Mouse (Mus musculus) spleen, adult 12 weeks (tissue): ENCODE results near the gene Bcs1l.

ENCODE experiments used
- DNase-seq: peaks from one replicate; pipeline ENCODE4 v3.0.0; 2022; ENCODE audit warnings: low spot score

Bcs1l gene

DNA sequence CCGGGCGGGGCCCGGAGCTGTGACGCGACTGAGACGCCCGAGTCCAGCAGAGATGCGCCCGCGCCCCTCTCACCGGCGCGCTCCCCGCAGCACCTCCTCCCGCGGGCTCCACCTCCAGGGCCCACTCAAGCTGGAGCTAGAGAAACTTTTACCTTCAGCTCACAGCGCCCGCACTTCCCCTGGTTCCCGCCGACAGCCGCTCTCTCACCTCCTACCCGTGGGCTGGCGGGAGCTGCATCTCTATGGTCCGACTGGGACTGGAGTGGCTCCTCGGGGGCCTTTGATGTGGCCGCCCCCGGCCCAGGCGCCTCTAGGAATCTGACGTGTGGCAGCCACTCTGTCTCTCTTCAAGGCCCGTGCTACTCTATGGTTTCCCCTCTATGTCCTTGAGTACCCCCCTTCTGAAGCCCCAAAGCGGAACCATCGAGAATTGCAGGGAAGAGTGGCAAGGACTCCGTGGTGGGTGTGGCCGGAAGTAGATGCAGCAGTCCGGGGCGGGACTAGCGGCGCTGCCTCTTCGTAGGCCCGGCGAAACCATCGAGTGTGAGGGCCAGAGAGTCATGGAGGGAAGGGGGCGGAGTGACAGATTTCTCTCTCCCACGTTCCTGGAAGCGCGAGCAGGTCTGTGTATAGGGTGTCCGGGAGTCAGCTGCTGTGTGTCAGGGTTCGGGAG is at the start of gene Bcs1l, which contains the start of gene Zfp142:
TSS of gene Bcs1l (plus strand) at position 517 of the 673 bp plus-strand sequence.
TSS of gene Zfp142 (minus strand) at position 474 of the 673 bp plus-strand sequence.
- DNase-seq: peak; percentile 92

DNA sequence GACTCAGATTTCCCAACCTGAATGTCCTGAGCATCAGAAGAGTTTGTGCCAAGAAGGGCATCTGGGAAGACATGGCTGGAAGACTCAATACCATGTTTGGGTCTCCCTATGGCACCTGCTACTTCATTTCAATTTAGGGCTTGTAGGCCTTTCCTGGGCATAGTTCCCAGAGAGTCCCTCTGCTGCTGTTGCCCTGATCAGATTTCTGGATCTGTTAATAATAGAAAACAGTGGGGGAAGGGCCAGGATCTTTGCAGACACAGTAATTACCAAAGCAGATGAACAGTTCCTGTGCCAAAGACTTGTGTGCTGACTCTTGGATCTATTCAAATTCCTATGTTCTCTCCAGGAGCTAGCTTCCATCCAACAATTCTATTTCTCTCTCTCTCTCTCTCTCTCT is 49.4 kb upstream of the Bcs1l start:
- DNase-seq: no peak

DNA sequence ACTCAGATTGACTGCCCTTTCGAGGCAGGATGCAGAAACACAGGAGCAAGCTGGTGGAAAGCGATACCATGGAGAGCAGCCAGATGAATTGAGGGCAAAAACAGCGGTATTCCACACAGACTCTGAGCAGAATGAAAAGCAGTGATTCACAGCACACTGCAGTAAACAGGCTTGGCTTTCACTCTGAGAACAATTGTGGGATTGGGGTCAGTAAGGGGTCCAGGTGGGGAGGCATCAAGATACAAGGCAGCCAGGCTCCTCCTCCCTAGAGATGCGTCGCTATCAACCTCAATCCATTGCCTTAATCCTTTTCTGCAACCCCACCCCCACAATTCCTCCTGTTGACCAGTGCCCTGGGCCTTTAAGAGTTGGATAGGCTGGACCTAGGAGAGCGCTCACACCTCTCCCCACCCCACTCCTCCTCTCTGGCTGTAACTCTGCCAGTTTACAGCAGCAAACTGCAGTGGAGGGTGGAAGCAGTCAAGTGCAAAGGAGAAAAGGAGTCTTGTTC is 45.6 kb upstream of the Bcs1l start, which contains the start of gene Plcd4:
TSS of gene Plcd4 (plus strand) at position 438 of the 511 bp plus-strand sequence.
- DNase-seq: no peak

DNA sequence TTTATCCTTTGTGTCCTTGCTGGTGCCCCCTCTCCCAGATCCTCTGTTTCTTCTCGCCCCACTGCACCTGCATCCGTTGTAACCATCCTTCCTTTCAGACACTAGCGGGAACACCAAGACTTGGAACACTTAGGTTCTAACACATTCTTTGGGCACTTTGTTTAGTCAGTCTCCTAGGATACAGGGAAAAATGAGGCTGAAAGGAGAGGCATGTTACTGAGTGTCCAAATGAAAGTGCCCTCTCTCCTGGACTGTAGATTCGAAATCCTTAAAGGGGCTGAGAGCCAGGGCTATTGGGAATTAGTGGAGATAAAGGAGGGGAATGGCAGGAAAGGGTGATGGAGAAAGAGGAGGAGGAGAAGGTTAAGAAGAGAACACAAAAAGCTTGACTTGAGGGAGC is 43.9 kb upstream of the Bcs1l start, which contains the start of gene Usp37:
TSS of gene Usp37 (minus strand) at position 101 of the 400 bp plus-strand sequence.
- no peak for DNase-seq

DNA sequence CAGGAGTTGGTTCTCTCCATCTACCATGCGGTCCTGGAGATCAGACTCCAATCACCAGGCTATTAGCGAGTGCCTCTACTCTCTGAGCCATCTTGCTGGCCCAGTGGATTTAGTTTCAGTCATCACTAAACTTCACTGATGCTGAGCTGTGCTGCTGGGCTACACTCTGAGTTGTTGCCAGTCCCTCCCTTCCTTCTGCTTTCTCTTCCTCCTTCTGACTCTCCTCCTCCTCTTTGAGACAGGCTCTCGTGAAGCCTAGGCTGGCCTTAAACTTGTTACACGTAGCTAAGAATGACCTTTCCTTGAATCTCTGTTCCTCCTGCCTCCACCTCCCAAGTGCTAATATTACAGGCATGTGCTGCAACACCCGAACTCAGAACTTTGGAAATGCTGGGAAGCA is 29.0 kb upstream of the Bcs1l start:
- no peak for DNase-seq

DNA sequence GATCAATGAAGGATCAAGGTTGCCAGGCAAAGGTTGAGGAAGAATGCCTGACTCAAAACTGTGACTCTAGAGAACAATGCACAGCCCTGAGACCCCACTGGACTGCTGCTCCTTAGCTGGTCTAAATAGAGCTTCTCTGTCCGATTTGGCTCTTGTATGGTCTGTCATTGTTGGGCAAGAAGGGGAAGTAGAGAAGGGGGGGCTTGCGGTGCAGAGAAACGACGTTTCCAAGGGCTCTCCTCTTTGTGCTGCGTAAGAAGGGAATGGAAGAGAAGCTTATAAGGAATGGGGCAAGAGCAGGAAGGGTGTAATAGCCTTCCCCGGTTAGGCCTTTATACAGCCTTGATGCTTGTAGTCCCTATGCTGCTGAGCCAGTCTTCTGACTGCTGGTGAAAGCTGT is 22.3 kb upstream of the Bcs1l start:
- DNase-seq: no peak

DNA sequence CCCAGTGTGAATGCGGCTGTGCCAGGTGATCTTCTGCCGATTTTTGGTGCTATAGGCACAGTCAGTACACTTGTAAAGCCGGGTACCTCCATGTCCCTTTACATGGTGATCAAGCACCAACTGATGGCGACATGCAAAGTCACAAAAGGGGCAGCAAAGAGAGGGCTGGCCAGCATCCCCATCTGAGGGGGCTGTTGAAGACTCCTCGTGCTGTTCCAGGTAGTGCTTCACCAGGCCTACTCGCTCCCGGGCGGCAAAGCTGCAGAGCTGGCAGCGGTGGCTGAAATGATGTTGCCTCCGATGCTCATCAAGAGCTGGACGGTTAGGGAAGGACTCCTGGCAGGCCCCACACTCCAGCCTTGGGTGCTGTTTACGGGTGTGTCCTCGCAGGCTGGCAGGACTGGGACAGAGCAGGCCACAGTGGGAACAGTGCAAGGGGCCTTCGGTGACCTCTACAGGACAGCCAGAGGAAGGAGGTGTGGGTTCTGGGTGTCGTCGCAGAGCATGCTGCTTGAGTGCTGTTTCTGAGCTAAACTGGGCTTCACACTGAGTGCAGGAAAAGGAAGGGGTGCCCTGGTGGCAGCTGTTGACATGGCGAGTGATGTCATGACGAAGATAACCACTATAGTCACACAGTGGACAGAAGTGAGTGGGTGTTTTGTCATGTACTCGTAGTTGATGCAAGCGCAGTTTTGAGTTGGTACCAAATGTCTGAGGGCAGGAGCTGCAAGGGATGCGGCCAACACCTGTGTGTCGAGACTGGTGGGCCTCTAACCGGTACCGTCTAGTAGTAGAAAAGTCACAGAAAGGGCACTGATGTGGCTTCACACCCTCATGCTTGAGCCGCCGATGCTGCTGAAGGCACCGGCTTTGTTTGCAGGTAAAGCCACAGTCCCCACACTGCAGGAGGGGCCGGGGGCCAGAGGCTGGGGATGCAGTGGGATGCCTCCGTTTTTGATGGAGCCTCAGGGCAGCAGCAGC is 18.1 kb upstream of the Bcs1l start:
- no peak for DNase-seq

DNA sequence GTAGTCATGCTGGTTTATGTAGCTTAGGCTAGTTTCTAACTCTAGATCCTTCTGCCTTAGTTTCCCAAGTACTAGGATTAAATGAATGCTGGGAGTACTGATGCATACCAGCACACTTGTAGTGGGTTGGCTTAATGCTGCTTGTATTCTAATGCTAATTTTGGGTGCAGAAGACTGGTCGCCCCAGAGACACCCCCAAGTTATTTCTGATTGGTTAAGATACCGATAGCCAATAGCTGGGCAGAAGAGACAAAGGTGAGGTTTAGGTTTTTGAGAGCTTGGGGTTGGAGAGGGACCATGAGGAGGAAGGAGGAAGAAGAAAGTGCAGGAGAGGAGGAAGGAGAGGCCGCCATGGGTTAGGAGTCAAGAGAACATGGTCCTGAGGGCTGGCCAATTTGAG is 5.5 kb upstream of the Bcs1l start:
- DNase-seq: no peak

DNA sequence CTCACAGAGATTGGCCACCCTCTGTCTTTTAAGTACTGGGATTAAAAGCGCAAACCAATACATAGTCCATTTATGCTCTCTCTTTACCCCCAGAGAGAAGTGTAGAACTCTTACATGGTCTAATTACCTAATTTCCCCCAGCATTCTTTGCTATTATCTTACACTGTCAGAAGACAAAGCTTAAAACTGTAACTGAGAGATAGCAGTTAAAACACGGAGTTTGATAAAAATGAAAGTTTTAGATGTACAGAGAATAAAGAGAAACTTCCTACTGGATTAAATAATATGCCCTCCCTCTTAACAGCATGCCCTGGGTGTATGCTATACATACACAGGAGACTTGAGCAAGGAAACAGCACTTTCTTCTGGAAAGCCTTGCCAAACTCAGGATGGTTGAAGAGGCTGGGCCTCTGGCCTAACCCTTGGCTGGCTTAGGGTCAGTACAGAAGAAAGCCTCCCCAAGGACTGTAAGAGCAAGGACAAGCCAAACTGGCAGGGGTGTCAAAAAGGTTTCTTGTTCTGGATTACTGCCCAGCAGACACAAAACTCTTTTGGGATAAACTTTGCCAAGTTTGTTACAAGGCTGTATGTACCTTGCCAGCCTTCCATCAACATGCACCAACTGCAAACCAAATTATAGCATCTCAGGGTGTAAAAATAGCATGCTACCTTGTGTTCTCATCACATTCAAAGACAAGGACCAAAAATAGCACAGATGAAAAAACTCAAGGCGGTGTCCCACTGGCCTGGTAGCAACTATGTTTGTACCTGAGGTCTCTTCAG is 3.3 kb upstream of the Bcs1l start:
- no peak for DNase-seq

DNA sequence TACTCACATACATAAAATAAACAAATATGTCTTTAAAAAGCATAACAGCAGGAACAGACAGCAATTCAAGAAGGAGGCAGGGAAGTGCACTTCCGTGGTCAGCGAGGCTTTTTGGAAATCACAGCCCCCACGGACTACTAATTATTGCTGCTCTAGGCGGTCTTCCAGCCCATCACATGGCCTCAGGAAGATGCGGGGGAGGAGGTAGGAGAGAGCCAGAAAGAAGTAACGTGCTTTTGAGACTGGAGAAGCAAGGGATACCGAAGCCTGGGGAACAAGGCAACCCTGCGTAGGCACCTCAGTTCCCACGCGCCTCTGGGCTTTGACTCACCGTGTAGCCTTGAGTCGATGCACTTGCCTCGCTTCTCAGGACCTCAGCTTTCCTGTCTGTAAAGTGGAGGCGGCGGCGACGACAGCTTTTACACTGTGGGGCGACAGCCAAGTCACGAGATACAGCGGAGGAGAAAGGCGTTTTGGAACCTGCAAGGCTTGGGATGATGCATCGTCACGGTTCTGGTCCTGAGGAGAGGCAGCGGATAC is 786 bp upstream of the Bcs1l start:
- no peak for DNase-seq

DNA sequence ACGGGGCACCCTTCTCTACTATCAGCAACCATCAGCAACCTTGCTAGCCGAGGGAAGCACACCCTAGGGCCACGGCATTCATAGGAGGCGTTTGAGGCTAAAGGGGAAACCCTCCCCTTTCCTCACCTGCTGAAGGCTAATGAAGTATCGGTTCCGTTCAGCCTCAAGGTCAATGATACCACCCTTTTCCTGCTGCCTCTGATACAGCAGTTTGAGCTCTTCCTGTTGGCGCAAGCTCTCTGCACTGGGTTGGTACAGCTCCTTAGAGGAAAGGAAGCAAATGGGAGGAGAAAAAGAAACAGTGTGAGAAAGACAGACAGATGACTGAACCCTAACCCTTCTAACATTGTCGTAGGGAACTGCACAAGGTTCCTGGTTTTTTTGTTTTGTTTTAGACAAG is 6.3 kb downstream of the Bcs1l start:
- DNase-seq: no peak

DNA sequence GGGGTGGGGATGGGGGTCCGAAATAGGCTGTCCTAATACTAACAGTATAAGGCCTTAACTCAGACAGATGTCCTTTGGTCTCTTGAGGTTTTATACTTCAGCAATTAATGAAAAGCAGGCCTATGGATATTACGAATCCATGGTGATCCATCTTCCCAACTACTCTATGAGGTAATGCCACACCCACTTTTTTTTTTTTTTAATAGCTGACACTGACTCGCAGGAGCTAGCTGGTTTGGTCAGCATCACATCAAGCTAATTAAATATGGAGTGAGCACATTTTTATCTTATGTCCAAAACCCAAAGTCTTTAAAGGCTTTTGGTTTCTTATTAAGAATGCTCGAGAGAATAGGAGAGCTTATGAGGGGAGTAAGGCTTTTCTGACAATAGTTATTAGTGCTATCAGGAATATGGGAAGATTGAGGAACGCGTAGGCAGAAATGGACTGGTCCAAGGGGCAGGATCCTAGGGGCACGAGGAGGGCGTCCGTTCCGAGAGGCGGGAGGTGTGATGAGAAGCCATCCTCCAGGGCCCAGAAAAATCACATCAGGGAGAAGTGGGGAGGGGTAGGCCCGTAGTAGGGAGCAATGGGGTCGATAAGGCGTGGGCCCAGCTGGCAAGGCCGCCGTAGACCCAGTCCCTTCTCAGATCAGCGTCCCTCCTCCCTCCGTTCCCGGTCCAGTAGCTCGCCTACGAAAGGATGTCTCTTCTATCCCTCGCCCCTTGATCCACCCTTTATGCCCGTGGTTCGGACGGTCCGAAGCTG is 12.6 kb downstream of the Bcs1l start:
- DNase-seq: no peak

DNA sequence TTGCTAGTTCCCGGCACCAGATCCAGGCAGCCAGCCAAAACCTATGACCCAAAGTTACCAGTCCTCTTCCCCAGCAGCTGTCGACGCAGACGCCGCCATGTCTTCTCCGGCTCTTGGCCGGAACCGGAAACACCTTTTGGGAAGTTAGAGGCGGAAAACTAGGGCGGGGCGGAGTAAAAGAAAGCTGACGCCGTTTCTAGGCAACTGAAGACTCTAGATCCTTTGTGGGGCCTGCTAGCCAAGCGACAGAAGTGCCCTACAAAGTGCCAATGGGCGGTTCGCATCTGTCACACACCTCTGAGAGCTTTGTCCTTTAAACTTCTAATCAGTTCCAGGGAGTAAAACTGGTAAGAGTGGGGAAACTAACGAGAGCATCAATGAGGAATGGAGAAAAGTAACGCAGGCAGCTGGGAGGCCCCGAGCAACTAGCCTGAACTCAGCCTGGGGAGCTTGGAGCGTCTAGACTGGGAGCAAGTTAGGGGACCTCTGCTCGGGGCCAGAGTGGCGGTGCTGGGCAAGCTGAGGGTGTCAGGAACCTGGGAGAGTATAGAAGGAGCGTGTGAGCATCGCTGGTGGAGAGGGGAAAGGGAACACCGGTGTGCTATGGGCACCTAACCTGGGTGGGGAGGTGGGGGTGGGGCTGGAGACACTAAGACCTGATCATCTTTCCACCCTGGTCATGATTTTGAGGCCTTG is 13.3 kb downstream of the Bcs1l start, which contains the start of the genes Rnf25 and Stk36:
TSS of gene Rnf25 (minus strand) at position 131 of the 696 bp plus-strand sequence.
TSS of gene Stk36 (plus strand) at position 179 of the 696 bp plus-strand sequence.
- peak; percentile 65 for DNase-seq

DNA sequence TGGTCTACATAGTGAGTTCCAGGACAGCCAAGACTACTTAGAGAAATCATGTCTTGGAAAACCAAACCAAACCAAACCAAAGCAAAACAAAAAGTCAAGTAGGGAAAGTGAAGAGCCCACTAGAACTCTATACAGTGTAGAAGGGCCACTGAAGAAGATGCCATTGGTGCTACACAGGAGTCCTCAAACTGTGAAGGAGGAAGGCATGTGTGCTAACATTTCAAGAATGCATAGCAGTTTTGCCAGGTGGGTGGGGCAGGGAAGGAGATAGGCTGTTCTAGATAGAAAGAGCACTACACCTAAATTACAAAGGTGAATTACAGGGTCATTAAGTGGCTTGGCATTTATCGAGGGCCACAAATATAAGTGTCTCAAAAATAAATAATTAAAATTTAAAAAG is 36.1 kb downstream of the Bcs1l start:
- DNase-seq: no peak

DNA sequence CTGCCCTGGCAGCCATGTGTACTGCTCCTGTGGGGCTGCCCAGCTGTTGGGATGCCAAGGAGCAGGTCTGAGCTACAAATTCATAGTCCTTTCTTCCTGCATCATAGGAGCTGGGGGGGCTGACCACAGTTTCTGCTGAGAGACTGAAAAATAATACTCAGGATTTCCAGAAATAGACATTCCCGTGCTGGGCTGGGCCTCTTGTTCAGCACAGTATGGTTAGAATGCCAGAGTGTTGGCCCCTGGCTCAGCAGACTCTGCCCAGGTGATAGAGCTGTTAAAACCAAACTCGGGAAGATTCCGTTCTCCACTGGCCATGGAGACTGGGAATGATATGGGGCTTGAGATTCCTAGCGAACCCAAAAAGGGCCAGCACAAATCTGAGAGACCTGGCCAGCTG is 38.0 kb downstream of the Bcs1l start:
- DNase-seq: no peak

DNA sequence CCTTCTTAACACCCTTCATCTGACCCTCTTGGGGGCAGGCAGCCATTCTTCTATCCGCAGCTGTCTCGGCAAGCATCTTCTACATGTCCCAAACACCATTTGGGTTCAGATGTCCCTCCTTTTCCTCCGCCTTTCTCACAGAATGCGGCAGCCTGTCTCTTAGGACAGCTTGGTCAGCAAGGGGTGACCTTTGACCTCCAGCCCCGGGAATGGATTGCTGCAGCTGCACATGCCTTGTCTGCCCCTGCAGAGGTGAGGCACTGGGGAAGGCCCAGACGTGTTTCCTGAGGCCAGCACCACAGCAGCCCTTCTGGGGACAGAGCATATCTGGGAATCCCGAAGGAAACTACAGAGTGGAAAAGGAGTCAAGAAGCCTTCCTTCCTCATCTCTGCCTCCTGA is 39.9 kb downstream of the Bcs1l start:
- DNase-seq: no peak

DNA sequence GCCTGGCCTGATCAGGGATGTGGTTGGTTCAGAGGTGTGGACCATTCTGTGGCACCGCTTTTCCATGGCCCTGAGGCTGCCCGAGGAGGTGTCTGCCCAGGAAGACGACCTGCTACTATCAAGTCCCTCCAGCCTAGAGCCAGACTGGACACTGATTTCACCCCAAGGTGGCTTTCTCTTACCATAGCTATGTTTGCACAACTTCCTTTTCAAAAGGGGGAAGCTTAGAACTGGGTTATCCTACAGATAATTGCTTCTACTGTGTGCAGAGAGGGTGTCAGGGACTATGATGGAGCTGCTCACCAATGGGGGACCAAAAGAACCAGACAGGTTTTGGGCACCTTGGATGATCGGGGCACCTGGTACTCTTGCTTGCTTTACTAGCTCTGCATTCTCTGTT is 44.6 kb downstream of the Bcs1l start:
- no peak for DNase-seq
